Mouse (Mus musculus): Measurements from ENCODE around the gene Adam1b. TPM values are rescaled to one million over a fixed set of nuclear protein-coding genes. Genes with fewer than 3 reads are reported as not detected.
"Not testable (repeated sequence)": the region's sequence is repeated elsewhere in the genome, so short reads cannot be mapped to it uniquely, and the experiment has no call there.

The Adam1b gene
- polyA plus RNA-seq, 1 experiment from 2014 or later: not detected

- no peaks in the 10 kb centered on the region for H3K9me3 ChIP-seq (replicated peaks; ENCODE audit: control insufficient read depth, low read length, poor library complexity, severe bottlenecking)
Observed at GRCm38 (mm10) chr5:121540066-121540465, 36.8 kb upstream of the Adam1b start.

GRCm38 (mm10) chr5:121537588-121537987, 34.4 kb upstream of the Adam1b start:
- Histone ChIP-seq H3K36me3 (ENCODE audit: control insufficient read depth, insufficient read depth, low read length) (peaks cover 18% of the 10 kb centered on the region), H3K27ac (ENCODE audit: low read length) (no peak overlapping the region), H3K9me3 (replicated peaks; ENCODE audit: control insufficient read depth, low read length, poor library complexity, severe bottlenecking) (no peaks in the 10 kb centered on the region), H3K4me1 (ENCODE audit: control insufficient read depth, insufficient read depth, low read length) (peaks cover 5% of the 10 kb centered on the region), H3K9ac (ENCODE audit: low read depth, low read length) (no peak overlapping the region), H3K27me3 (ENCODE audit: control insufficient read depth, insufficient read depth, low read depth, low read length) (no peaks in the 10 kb centered on the region), H3K4me3 (ENCODE audit: low read depth, low read length) (no peak overlapping the region), H3K4me2 (ENCODE audit: low read length) (no peak overlapping the region)
- ATAC-seq: no peak
- WGBS: 83% methylated on average over 2 of the region's 2 CpGs

More at GRCm38 (mm10) chr5:121540066-121540465, 36.8 kb upstream of the Adam1b start:
- no peak for ATAC-seq
- 96% methylated on average over 5 of the region's 5 CpGs for WGBS
- H3K9ac ChIP-seq (ENCODE audit: low read depth, low read length): no peak overlapping the region
- H3K36me3 ChIP-seq (ENCODE audit: control insufficient read depth, insufficient read depth, low read length): peaks cover 9% of the 10 kb centered on the region
- H3K4me1 ChIP-seq (ENCODE audit: control insufficient read depth, insufficient read depth, low read length): peaks cover 26% of the 10 kb centered on the region
- H3K4me3 ChIP-seq (ENCODE audit: low read depth, low read length): no peak overlapping the region
- H3K4me2 ChIP-seq (ENCODE audit: low read length): no peak overlapping the region
- H3K27me3 ChIP-seq (ENCODE audit: control insufficient read depth, insufficient read depth, low read depth, low read length): no peaks in the 10 kb centered on the region
- H3K27ac ChIP-seq (ENCODE audit: low read length): no peak overlapping the region

- no peak overlapping the region for H3K9ac ChIP-seq (ENCODE audit: low read depth, low read length)
- ATAC-seq: no peak
- no peaks in the 10 kb centered on the region for H3K27me3 ChIP-seq (ENCODE audit: control insufficient read depth, insufficient read depth, low read depth, low read length)
- H3K27ac ChIP-seq (ENCODE audit: low read length): no peak overlapping the region
- H3K4me3 ChIP-seq (ENCODE audit: low read depth, low read length): no peak overlapping the region
- H3K9me3 ChIP-seq (replicated peaks; ENCODE audit: control insufficient read depth, low read length, poor library complexity, severe bottlenecking): no peaks in the 10 kb centered on the region
- H3K4me2 ChIP-seq (ENCODE audit: low read length): no peak overlapping the region
- 58% methylated on average over 7 of the region's 7 CpGs for WGBS
- 0 out of 2 replicates have a peak, but pooled peaks cover 2% of the 10 kb centered on the region for H3K4me1 ChIP-seq (ENCODE audit: control insufficient read depth, insufficient read depth, low read length)
- peaks cover 22% of the 10 kb centered on the region for H3K36me3 ChIP-seq (ENCODE audit: control insufficient read depth, insufficient read depth, low read length)
Observed at GRCm38 (mm10) chr5:121536921-121537555, 33.8 kb upstream of the Adam1b start.

GRCm38 (mm10) chr5:121535116-121535515, 31.9 kb upstream of the Adam1b start:
- no peak overlapping the region for H3K4me2 ChIP-seq (ENCODE audit: low read length)
- peaks cover 33% of the 10 kb centered on the region for H3K36me3 ChIP-seq (ENCODE audit: control insufficient read depth, insufficient read depth, low read length)
- WGBS: 94% methylated on average over 3 of the region's 3 CpGs
- no peak for ATAC-seq
- no peaks in the 10 kb centered on the region for H3K4me1 ChIP-seq (ENCODE audit: control insufficient read depth, insufficient read depth, low read length)
- no peak overlapping the region for H3K4me3 ChIP-seq (ENCODE audit: low read depth, low read length)
- H3K9me3 ChIP-seq (replicated peaks; ENCODE audit: control insufficient read depth, low read length, poor library complexity, severe bottlenecking): no peaks in the 10 kb centered on the region
- no peaks in the 10 kb centered on the region for H3K27me3 ChIP-seq (ENCODE audit: control insufficient read depth, insufficient read depth, low read depth, low read length)
- H3K27ac ChIP-seq (ENCODE audit: low read length): no peak overlapping the region
- H3K9ac ChIP-seq (ENCODE audit: low read depth, low read length): no peak overlapping the region

- ATAC-seq: no peak
- Histone ChIP-seq H3K36me3 (ENCODE audit: control insufficient read depth, insufficient read depth, low read length) (peaks cover 37% of the 10 kb centered on the region), H3K9ac (ENCODE audit: low read depth, low read length) (no peak overlapping the region), H3K4me2 (ENCODE audit: low read length) (no peak overlapping the region), H3K27ac (ENCODE audit: low read length) (no peak overlapping the region), H3K4me1 (ENCODE audit: control insufficient read depth, insufficient read depth, low read length) (no peaks in the 10 kb centered on the region), H3K27me3 (ENCODE audit: control insufficient read depth, insufficient read depth, low read depth, low read length) (no peaks in the 10 kb centered on the region), H3K4me3 (ENCODE audit: low read depth, low read length) (no peak overlapping the region), H3K9me3 (replicated peaks; ENCODE audit: control insufficient read depth, low read length, poor library complexity, severe bottlenecking) (no peaks in the 10 kb centered on the region)
- WGBS: 92% methylated on average over 5 of the region's 5 CpGs
Observed at GRCm38 (mm10) chr5:121534521-121534920, 31.3 kb upstream of the Adam1b start.

GRCm38 (mm10) chr5:121526961-121527360, 23.7 kb upstream of the Adam1b start:
- ATAC-seq: no peak
- H3K27me3 ChIP-seq (ENCODE audit: control insufficient read depth, insufficient read depth, low read depth, low read length): no peaks in the 10 kb centered on the region
- H3K36me3 ChIP-seq (ENCODE audit: control insufficient read depth, insufficient read depth, low read length): peaks cover 56% of the 10 kb centered on the region
- no peak overlapping the region for H3K4me3 ChIP-seq (ENCODE audit: low read depth, low read length)
- no peaks in the 10 kb centered on the region for H3K4me1 ChIP-seq (ENCODE audit: control insufficient read depth, insufficient read depth, low read length)
- H3K27ac ChIP-seq (ENCODE audit: low read length): no peak overlapping the region
- no peak overlapping the region for H3K4me2 ChIP-seq (ENCODE audit: low read length)
- H3K9ac ChIP-seq (ENCODE audit: low read depth, low read length): no peak overlapping the region
- H3K9me3 ChIP-seq (replicated peaks; ENCODE audit: control insufficient read depth, low read length, poor library complexity, severe bottlenecking): no peaks in the 10 kb centered on the region
- WGBS: 80% methylated on average over 8 of the region's 8 CpGs

- Histone ChIP-seq H3K36me3 (ENCODE audit: control insufficient read depth, insufficient read depth, low read length) (peaks cover 56% of the 10 kb centered on the region), H3K9me3 (replicated peaks; ENCODE audit: control insufficient read depth, low read length, poor library complexity, severe bottlenecking) (no peaks in the 10 kb centered on the region), H3K27ac (ENCODE audit: low read length) (no peak overlapping the region), H3K9ac (ENCODE audit: low read depth, low read length) (no peak overlapping the region), H3K4me1 (ENCODE audit: control insufficient read depth, insufficient read depth, low read length) (no peaks in the 10 kb centered on the region), H3K27me3 (ENCODE audit: control insufficient read depth, insufficient read depth, low read depth, low read length) (no peaks in the 10 kb centered on the region), H3K4me2 (ENCODE audit: low read length) (no peak overlapping the region), H3K4me3 (ENCODE audit: low read depth, low read length) (no peak overlapping the region)
- no peak for ATAC-seq
- 83% methylated on average over 7 of the region's 7 CpGs for WGBS
Observed at GRCm38 (mm10) chr5:121526526-121526925, 23.3 kb upstream of the Adam1b start.

GRCm38 (mm10) chr5:121525774-121526450, 22.7 kb upstream of the Adam1b start:
- ATAC-seq: no peak
- Histone ChIP-seq H3K4me1 (ENCODE audit: control insufficient read depth, insufficient read depth, low read length) (no peaks in the 10 kb centered on the region), H3K27ac (ENCODE audit: low read length) (no peak overlapping the region), H3K9ac (ENCODE audit: low read depth, low read length) (no peak overlapping the region), H3K9me3 (replicated peaks; ENCODE audit: control insufficient read depth, low read length, poor library complexity, severe bottlenecking) (no peaks in the 10 kb centered on the region), H3K36me3 (ENCODE audit: control insufficient read depth, insufficient read depth, low read length) (peaks cover 50% of the 10 kb centered on the region), H3K27me3 (ENCODE audit: control insufficient read depth, insufficient read depth, low read depth, low read length) (no peaks in the 10 kb centered on the region), H3K4me3 (ENCODE audit: low read depth, low read length) (no peak overlapping the region), H3K4me2 (ENCODE audit: low read length) (no peak overlapping the region)
- WGBS: 84% methylated on average over 14 of the region's 14 CpGs

GRCm38 (mm10) chr5:121519758-121520157, 16.5 kb upstream of the Adam1b start:
- H3K27ac ChIP-seq (ENCODE audit: low read length); H3K9ac ChIP-seq (ENCODE audit: low read depth, low read length); H3K4me3 ChIP-seq (ENCODE audit: low read depth, low read length); ATAC-seq; H3K9me3 ChIP-seq (replicated peaks; ENCODE audit: control insufficient read depth, low read length, poor library complexity, severe bottlenecking); H3K4me1 ChIP-seq (ENCODE audit: control insufficient read depth, insufficient read depth, low read length); H3K4me2 ChIP-seq (ENCODE audit: low read length); H3K27me3 ChIP-seq (ENCODE audit: control insufficient read depth, insufficient read depth, low read depth, low read length): not testable (repeated sequence)
- H3K36me3 ChIP-seq (ENCODE audit: control insufficient read depth, insufficient read depth, low read length): peaks cover 12% of the 10 kb centered on the region
- WGBS: 96% methylated on average over 10 of the region's 17 CpGs

All from midbrain, embryonic 16.5 days (tissue).